Mouse (Mus musculus): ENCODE results near the gene Scarb1. TPM values are rescaled to one million over a fixed set of nuclear protein-coding genes. Genes with fewer than 3 reads are reported as not detected.
A peak's percentile ranks its signal among the peaks of the same experiment; 100 is the strongest.

Gene Scarb1
- polyA plus RNA-seq, 1 experiment from 2014 or later = 36.5 TPM

DNA sequence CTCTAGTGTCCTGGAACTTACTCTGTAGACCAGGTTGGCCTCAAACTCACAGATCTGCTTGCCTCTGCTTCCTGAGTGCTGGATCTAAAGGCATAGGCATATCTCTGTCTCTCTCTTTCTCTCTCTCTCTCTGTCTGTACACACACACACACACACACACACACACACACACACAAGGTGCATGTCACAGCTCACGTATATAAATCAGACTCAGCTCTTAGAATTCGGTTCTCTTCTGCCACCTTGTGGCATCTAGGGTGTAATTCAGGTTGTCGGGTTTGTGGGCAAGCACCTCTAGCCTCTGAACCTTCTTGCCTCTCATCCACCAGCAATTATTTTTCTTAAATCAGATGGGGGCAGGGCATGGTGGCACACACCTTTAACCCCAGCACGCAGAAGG lies 27.7 kb upstream of the Scarb1 start:
- 3% methylated on average over 4 of the region's 4 CpGs for WGBS
- Histone ChIP-seq H3K9ac (no peak overlapping the region), H3K9me3 (ENCODE audit: control insufficient read depth, low read length) (no peaks in the 10 kb centered on the region), H3K36me3 (replicated peaks; ENCODE audit: control insufficient read depth, insufficient read depth) (no peaks in the 10 kb centered on the region), H3K4me1 (replicated peaks; ENCODE audit: control insufficient read depth, insufficient read depth, low read length) (no peaks in the 10 kb centered on the region), H3K27ac (no peak overlapping the region), H3K4me3 (replicated peaks; ENCODE audit: low read length) (no peak overlapping the region), H3K27me3 (ENCODE audit: control insufficient read depth, insufficient read depth, low read length) (no peaks in the 10 kb centered on the region), H3K4me2 (replicated peaks) (no peak overlapping the region)
- peak; percentile 84 for DNase-seq (ENCODE audit: low spot score)
- ATAC-seq (ENCODE audit: low FRiP score) = no peak

DNA sequence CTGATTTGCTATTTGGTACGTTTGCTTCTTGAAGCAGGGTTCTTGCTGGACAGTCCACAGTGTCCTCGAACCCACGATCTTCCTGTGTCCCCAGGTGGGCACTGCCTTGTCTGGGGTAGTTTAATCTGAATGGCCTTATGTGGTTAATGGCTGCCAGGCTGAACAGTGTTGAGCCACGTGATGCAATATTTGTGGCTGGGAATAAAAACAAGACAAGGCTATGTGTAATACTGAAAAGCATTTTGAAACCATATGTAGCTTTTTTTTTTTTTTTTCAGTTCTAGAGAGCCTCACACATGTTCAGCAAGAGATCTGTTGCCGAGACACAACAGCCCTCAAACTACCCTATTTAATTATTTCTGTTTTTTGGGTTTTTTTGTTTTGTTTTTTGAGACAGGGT lies 27.3 kb upstream of the Scarb1 start:
- H3K4me1 ChIP-seq (replicated peaks; ENCODE audit: control insufficient read depth, insufficient read depth, low read length) = no peaks in the 10 kb centered on the region
- no peak overlapping the region for H3K9ac ChIP-seq
- H3K27ac ChIP-seq = no peak overlapping the region
- H3K9me3 ChIP-seq (ENCODE audit: control insufficient read depth, low read length) = no peaks in the 10 kb centered on the region
- H3K27me3 ChIP-seq (ENCODE audit: control insufficient read depth, insufficient read depth, low read length) = no peaks in the 10 kb centered on the region
- WGBS = 73% methylated on average over 5 of the region's 5 CpGs
- no peak overlapping the region for H3K4me3 ChIP-seq (replicated peaks; ENCODE audit: low read length)
- no peak for ATAC-seq (ENCODE audit: low FRiP score)
- no peak overlapping the region for H3K4me2 ChIP-seq (replicated peaks)
- DNase-seq (ENCODE audit: low spot score) = no peak
- no peaks in the 10 kb centered on the region for H3K36me3 ChIP-seq (replicated peaks; ENCODE audit: control insufficient read depth, insufficient read depth)

GRCm38 (mm10) chr5:125364851-125365429 lies 24.0 kb upstream of the Scarb1 start:
- ATAC-seq (ENCODE audit: low FRiP score) (no peak), DNase-seq (ENCODE audit: low spot score) (no peak)
- no peaks in the 10 kb centered on the region for H3K9me3 ChIP-seq (ENCODE audit: control insufficient read depth, low read length)
- H3K9ac ChIP-seq = no peak overlapping the region
- H3K4me2 ChIP-seq (replicated peaks) = no peak overlapping the region
- no peaks in the 10 kb centered on the region for H3K36me3 ChIP-seq (replicated peaks; ENCODE audit: control insufficient read depth, insufficient read depth)
- H3K4me1 ChIP-seq (replicated peaks; ENCODE audit: control insufficient read depth, insufficient read depth, low read length) = no peaks in the 10 kb centered on the region
- 81% methylated on average over 4 of the region's 4 CpGs for WGBS
- H3K27me3 ChIP-seq (ENCODE audit: control insufficient read depth, insufficient read depth, low read length) = no peaks in the 10 kb centered on the region
- H3K4me3 ChIP-seq (replicated peaks; ENCODE audit: low read length) = no peak overlapping the region
- H3K27ac ChIP-seq = no peak overlapping the region

DNA sequence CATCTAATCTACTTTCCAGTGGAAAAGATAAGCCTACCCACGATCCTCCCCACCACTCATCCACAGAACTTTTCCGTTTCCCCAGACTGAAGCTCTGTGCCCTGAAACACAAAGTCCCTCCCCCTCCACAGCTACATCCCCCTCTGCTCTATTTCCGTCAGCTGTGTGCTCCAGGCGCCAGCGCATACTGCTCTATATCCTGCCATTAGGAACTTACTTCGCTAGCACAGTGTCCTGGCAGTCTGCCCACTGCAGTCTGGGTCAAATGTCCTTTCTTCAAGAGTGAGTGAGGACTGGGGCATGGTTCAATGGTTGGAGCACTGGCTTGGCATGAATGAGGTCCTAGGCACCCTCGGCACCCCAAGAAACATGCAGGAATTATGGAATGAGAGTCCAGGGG lies 23.0 kb upstream of the Scarb1 start:
- no peak for DNase-seq (ENCODE audit: low spot score)
- Histone ChIP-seq H3K27ac (no peak overlapping the region), H3K4me2 (replicated peaks) (no peak overlapping the region), H3K9ac (no peak overlapping the region), H3K36me3 (replicated peaks; ENCODE audit: control insufficient read depth, insufficient read depth) (no peaks in the 10 kb centered on the region), H3K27me3 (ENCODE audit: control insufficient read depth, insufficient read depth, low read length) (no peaks in the 10 kb centered on the region), H3K9me3 (ENCODE audit: control insufficient read depth, low read length) (no peaks in the 10 kb centered on the region), H3K4me3 (replicated peaks; ENCODE audit: low read length) (no peak overlapping the region), H3K4me1 (replicated peaks; ENCODE audit: control insufficient read depth, insufficient read depth, low read length) (no peaks in the 10 kb centered on the region)
- WGBS = 81% methylated on average over 7 of the region's 7 CpGs
- no peak for ATAC-seq (ENCODE audit: low FRiP score)

DNA sequence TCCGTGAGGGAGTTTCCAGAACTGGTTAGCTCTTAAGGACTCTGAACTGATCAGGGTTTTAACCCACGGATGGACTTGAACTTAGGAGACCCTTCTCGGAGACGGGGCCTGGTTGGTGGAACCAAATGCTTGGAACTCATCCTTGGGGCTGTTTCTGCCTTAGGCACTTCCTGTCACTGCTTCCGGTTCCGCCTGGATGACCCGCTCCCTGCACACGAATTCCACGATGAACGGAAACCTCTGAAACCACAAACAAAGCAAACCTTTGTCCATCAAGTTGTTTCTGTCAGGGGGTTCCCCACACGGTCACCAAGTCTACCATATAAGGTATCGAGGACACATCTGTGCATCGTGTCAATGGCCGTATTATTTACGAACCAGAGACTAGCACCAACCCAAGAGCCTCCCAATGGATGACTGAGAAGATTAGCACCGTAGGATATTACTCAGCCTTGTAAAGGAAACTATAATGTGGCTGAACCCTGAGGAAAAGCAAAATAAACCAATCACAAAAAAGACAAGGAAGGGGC lies 20.2 kb upstream of the Scarb1 start:
- 77% methylated on average over 16 of the region's 16 CpGs for WGBS
- Histone ChIP-seq H3K4me2 (replicated peaks) (no peak overlapping the region), H3K9me3 (ENCODE audit: control insufficient read depth, low read length) (no peaks in the 10 kb centered on the region), H3K4me3 (replicated peaks; ENCODE audit: low read length) (no peak overlapping the region), H3K27me3 (ENCODE audit: control insufficient read depth, insufficient read depth, low read length) (no peaks in the 10 kb centered on the region), H3K27ac (no peak overlapping the region), H3K4me1 (replicated peaks; ENCODE audit: control insufficient read depth, insufficient read depth, low read length) (no peaks in the 10 kb centered on the region), H3K36me3 (replicated peaks; ENCODE audit: control insufficient read depth, insufficient read depth) (no peaks in the 10 kb centered on the region), H3K9ac (no peak overlapping the region)
- no peak for DNase-seq (ENCODE audit: low spot score)
- no peak for ATAC-seq (ENCODE audit: low FRiP score)

- no peak overlapping the region for H3K4me3 ChIP-seq (replicated peaks; ENCODE audit: low read length)
- H3K4me1 ChIP-seq (replicated peaks; ENCODE audit: control insufficient read depth, insufficient read depth, low read length) = no peaks in the 10 kb centered on the region
- no peak for ATAC-seq (ENCODE audit: low FRiP score)
- H3K9me3 ChIP-seq (ENCODE audit: control insufficient read depth, low read length) = no peaks in the 10 kb centered on the region
- DNase-seq (ENCODE audit: low spot score) = no peak
- no peaks in the 10 kb centered on the region for H3K27me3 ChIP-seq (ENCODE audit: control insufficient read depth, insufficient read depth, low read length)
- H3K4me2 ChIP-seq (replicated peaks) = no peak overlapping the region
- no peak overlapping the region for H3K9ac ChIP-seq
- H3K27ac ChIP-seq = no peak overlapping the region
- no peaks in the 10 kb centered on the region for H3K36me3 ChIP-seq (replicated peaks; ENCODE audit: control insufficient read depth, insufficient read depth)
- 79% methylated on average over 9 of the region's 9 CpGs for WGBS
These were observed 19.7 kb upstream of the Scarb1 start for GRCm38 (mm10) chr5:125360566-125360965.

DNA sequence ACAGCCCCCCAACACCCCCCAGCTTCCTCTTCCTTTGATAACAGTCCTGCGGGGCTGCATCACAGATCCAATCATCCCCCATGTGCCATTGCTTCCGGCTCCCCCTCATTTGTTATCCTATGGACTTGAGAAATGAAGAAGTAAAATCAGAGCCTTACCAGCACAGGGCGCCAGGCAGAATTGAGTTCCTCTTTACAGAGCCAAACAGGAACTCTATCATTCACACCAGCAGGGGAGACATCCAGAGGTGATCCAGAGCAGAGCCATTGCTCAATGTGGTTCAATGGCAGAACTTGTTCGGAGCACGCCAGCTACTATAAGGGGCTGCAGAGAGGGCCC lies 17.3 kb upstream of the Scarb1 start:
- no peak overlapping the region for H3K27ac ChIP-seq

DNA sequence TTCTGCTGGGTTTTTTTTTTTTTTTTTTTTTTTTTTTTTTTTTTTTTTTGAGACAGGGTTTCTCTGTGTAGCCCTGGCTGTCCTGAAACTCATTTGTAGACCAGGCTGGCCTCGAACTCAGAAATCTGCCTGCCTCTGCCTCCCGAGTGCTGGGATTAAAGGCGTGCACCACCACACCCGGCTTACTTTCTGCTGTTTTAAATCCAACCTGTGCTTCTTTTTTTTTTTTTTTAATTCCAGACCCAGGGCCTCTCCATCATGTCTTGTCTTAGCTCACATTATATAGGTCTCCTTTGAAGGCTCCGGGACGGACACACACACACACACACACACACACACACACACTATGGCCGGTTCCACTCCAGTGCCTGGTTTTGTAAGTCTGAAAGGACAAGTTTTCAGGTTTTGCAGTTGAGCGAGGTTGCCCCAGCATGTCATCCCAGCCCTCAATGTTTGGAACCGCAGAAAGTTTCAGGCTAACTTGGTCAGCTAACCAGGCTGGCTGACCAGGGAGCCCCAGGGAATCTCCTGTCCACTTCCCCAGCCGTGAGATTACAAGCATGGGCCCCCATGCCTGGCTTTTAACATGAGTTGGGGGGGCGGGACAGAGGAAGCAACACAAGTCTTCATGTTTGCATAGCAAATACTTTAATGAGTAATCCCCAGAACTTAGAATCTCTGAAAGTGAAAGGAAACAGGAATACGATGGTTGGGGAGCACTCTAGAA lies 16.8 kb upstream of the Scarb1 start:
- no peaks in the 10 kb centered on the region for H3K9me3 ChIP-seq (ENCODE audit: control insufficient read depth, low read length)
- H3K4me2 ChIP-seq (replicated peaks) = no peak overlapping the region
- DNase-seq (ENCODE audit: low spot score) = no peak
- H3K27me3 ChIP-seq (ENCODE audit: control insufficient read depth, insufficient read depth, low read length) = no peaks in the 10 kb centered on the region
- 74% methylated on average over 12 of the region's 12 CpGs for WGBS
- ATAC-seq (ENCODE audit: low FRiP score) = no peak
- no peak overlapping the region for H3K27ac ChIP-seq
- H3K4me1 ChIP-seq (replicated peaks; ENCODE audit: control insufficient read depth, insufficient read depth, low read length) = no peaks in the 10 kb centered on the region
- no peak overlapping the region for H3K9ac ChIP-seq
- no peaks in the 10 kb centered on the region for H3K36me3 ChIP-seq (replicated peaks; ENCODE audit: control insufficient read depth, insufficient read depth)
- no peak overlapping the region for H3K4me3 ChIP-seq (replicated peaks; ENCODE audit: low read length)

More for the DNA sequence above, 17.3 kb upstream of the Scarb1 start:
- Histone ChIP-seq H3K4me3 (replicated peaks; ENCODE audit: low read length) (no peak overlapping the region), H3K4me1 (replicated peaks; ENCODE audit: control insufficient read depth, insufficient read depth, low read length) (no peaks in the 10 kb centered on the region), H3K4me2 (replicated peaks) (no peak overlapping the region), H3K36me3 (replicated peaks; ENCODE audit: control insufficient read depth, insufficient read depth) (no peaks in the 10 kb centered on the region), H3K9me3 (ENCODE audit: control insufficient read depth, low read length) (no peaks in the 10 kb centered on the region), H3K9ac (no peak overlapping the region), H3K27me3 (ENCODE audit: control insufficient read depth, insufficient read depth, low read length) (no peaks in the 10 kb centered on the region)
- ATAC-seq (ENCODE audit: low FRiP score) = no peak
- DNase-seq (ENCODE audit: low spot score) = no peak
- 75% methylated on average over 5 of the region's 5 CpGs for WGBS

DNA sequence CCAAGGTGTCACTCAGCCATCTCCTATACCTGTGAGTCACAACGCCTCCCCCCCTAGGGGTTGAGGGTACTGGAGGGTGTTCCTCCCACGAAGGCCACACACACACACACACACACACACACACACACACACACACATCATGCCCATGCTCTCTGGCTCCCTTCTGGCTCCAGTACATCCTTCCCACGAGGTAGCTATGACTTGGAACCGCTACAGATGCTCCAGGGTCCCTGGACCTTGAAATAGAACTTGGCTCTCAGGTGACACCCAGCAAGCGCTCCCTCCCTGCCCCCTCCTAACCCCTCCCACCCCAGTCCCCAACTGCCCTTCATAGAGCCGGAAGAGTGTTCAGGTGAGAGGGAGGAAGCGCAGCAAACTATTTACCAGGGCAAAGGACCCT lies 14.8 kb upstream of the Scarb1 start:
- ATAC-seq (ENCODE audit: low FRiP score) = no peak

More for the DNA sequence above, 14.8 kb upstream of the Scarb1 start:
- no peak overlapping the region for H3K4me3 ChIP-seq (replicated peaks; ENCODE audit: low read length)
- DNase-seq (ENCODE audit: low spot score) = no peak
- H3K36me3 ChIP-seq (replicated peaks; ENCODE audit: control insufficient read depth, insufficient read depth) = no peaks in the 10 kb centered on the region
- H3K4me2 ChIP-seq (replicated peaks) = no peak overlapping the region
- H3K27ac ChIP-seq = no peak overlapping the region
- H3K27me3 ChIP-seq (ENCODE audit: control insufficient read depth, insufficient read depth, low read length) = no peaks in the 10 kb centered on the region
- no peaks in the 10 kb centered on the region for H3K4me1 ChIP-seq (replicated peaks; ENCODE audit: control insufficient read depth, insufficient read depth, low read length)
- 62% methylated on average over 7 of the region's 7 CpGs for WGBS
- H3K9me3 ChIP-seq (ENCODE audit: control insufficient read depth, low read length) = no peaks in the 10 kb centered on the region
- H3K9ac ChIP-seq = no peak overlapping the region

Measured in hindbrain, embryonic 14.5 days (tissue).